Mouse (Mus musculus) mouse embryonic stem cell (cell line): Measurements from ENCODE around the gene Dmbt1.
"Not testable (repeated sequence)": the region's sequence is repeated elsewhere in the genome, so short reads cannot be mapped to it uniquely, and the experiment has no call there.

ENCODE experiments used
- in situ Hi-C, 2 experiments: fragments of 300-500 bp; cut with MboI; formaldehyde crosslinking; loops; 1 replicate in 1 of 2; 3 replicates in 1 of 2; pipeline ENCODE4 v1.14.3; 2019 to 2020; ENCODE audit warnings: low sequenced_read_pairs in 2 of 2, low pct_unique_long_range_greater_than_20kb in 1 of 2, mixed read lengths in 1 of 2; ENCODE audit not compliant: unreplicated experiment in 1 of 2

Dmbt1 gene

GRCm38 (mm10) chr7:131040760-131041159 lies 8.9 kb downstream of the Dmbt1 start:
- in situ Hi-C loops = not testable (repeated sequence)

DNA sequence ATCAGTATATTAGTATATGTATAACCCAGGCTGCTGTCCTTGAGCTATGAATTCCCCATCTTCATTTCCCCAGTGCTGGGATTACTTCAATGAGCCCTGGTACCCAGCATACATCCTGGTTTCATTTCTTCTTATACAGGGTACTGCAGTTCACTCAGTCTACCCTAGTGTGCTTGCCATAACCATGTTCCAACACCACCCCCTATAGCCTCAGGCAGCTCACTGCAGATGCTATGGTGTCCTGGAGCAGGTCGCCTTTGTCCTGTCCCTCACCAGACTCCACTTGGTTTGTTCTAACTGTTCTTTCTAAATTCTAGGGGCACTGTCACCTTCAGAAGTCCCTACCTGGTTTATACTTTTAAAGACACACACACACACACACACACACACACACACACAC lies 10.8 kb downstream of the Dmbt1 start:
- in situ Hi-C loops = no loop called here

DNA sequence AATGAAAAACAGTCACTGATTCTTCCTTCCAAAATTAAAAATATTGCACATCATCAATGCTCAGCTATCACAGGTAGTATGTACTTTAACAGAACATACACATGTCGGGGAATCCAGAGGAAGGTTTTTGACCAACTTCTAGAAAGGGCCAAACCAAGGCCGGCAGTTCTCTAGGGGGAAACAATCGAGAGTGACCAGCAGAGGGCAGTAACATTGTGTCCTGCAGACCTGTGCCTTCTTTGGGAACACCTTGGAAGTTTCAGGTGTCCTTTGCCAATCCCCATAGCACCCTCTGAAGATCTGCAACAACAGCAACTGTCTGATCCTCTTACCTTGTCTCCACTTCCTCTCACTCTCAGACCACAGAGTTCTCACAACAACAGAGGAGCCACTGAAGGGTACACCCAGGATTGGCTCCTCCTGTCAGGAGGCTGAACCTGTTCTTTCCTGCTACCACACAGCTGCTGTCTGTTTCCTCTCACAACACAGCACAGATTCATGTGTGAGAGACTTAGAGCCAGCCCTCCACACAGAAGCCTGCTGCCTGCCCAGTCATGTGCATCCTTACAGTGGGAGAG lies 13.5 kb downstream of the Dmbt1 start:
- in situ Hi-C loops = not testable (repeated sequence)

GRCm38 (mm10) chr7:131049829-131050228 lies 18.0 kb downstream of the Dmbt1 start:
- in situ Hi-C loops = loop anchor here (5.0 to 25.0 kb wide), 2 partner anchors 263 to 273 kb away; no protein-coding TSS in a partner anchor

- in situ Hi-C loops = loop anchor here (5.0 to 25.0 kb wide), 2 partner anchors 268 to 278 kb away; no protein-coding TSS in a partner anchor
Observed at GRCm38 (mm10) chr7:131054808-131055370, 23.0 kb downstream of the Dmbt1 start.

DNA sequence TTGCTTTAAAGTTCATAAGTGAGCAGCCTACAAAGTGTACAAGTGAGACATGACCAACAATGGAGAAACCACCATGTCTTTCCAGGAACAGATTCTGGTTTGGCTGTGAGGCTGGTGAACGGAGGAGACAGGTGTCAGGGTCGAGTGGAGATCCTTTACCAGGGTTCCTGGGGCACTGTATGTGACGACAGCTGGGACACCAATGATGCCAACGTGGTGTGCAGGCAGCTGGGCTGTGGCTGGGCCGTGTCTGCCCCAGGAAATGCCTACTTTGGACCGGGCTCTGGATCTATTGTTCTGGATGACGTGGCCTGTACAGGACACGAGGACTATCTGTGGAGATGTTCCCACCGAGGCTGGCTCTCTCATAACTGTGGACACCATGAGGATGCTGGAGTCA lies 26.1 kb downstream of the Dmbt1 start:
- in situ Hi-C loops = loop anchor here in 1 of 2 experiments (25.0 kb wide), 1 partner anchor 271 kb away; no protein-coding TSS in a partner anchor

DNA sequence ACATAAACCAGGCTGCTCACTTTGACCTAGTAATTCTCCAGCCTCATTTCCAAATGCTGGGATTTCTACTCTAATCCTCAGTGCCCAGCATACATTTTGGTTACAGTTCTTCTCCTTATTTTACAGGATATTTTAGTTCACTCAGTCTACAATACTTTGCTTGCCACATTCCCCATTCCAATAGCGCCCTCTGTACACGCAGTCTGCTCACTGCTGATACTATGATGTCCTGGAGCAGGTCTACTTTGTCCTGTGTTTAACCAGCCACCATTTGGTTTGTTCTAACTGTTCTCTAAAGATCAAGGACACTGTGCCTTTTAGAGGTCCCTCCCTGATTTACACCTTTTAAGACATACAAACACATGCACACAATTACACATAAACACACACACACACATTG lies 28.0 kb downstream of the Dmbt1 start:
- in situ Hi-C loops = loop anchor here in 1 of 2 experiments (25.0 kb wide), 1 partner anchor 273 kb away; no protein-coding TSS in a partner anchor

DNA sequence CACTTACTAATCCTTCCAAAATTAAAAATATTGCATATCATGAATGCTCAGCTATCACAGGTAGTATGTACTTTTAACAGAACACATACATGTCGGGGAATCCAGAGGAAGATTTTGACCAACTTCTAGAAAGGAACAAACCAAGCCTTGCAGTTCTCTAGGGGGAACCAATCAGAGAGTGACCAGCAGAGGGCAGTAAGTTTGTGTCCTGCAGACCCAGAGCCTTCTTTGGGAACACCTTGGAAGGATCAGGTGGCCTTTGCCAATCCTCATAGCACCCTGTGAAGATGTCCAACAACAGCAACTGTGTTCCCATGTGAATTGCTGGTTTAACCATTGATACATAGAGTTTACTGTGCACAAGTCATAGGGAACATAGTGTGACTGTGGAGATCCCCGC lies 30.7 kb downstream of the Dmbt1 start:
- in situ Hi-C loops = loop anchor here in 1 of 2 experiments (25.0 kb wide), 1 partner anchor 275 kb away; no protein-coding TSS in a partner anchor

GRCm38 (mm10) chr7:131068191-131068590 lies 36.3 kb downstream of the Dmbt1 start:
- in situ Hi-C loops = loop anchor here in 1 of 2 experiments (25.0 kb wide), 1 partner anchor 281 kb away; no protein-coding TSS in a partner anchor

DNA sequence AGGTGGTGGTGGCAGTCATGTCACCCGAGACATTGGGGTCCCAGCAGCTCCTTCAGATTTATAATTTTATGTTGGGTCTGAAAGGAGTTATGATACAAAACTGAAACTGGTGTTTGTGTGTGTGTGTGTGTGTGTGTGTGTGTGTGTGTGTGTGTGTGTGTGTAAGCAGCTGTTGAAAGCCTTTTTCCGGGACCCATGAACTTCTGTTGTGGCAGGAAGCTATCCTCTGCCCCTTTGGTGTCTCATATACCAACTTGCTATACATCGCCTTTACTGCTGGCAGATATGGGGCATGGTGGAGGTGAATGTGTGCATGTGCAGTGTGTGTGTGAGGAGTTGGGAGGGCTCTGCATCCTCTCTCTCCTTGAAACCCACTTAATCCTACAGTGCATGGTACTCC lies 41.6 kb downstream of the Dmbt1 start:
- in situ Hi-C loops = loop anchor here in 1 of 2 experiments (25.0 kb wide), 1 partner anchor 286 kb away; no protein-coding TSS in a partner anchor

GRCm38 (mm10) chr7:131074098-131074497 lies 42.2 kb downstream of the Dmbt1 start:
- in situ Hi-C loops = loop anchor here in 1 of 2 experiments (25.0 kb wide), 1 partner anchor 287 kb away; no protein-coding TSS in a partner anchor

DNA sequence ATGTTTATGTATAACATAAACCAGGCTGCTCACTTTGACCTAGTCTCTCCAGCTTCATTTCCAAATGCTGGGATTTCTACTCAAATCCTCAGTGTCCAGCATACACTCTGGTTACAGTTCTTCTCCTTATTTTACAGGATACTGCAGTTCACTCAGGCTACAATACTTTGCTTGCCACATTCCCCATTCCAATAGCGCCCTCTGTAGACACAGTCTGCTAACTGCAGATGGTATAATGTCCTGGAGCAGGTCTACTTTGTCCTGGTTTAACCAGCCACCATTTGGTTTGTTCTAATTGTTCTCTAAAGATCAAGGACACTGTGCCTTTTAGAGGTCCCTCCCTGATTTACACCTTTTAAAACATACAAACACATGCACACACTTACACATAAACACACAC lies 44.1 kb downstream of the Dmbt1 start:
- in situ Hi-C loops = no loop called here

DNA sequence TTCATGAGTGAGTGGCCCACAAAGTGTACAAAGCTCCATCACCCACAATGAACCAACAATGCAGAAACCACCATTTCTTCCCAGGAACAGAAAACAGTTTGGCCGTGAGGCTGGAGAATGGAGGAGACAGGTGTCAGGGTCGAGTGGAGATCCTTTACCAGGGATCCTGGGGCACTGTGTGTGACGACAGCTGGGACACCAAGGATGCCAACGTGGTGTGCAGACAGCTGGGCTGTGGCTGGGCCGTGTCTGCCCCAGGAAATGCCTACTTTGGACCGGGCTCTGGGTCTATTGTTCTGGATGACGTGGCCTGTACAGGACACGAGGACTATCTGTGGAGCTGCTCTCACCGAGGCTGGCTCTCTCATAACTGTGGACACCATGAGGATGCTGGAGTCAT lies 50.5 kb downstream of the Dmbt1 start:
- in situ Hi-C loops = not testable (repeated sequence)

DNA sequence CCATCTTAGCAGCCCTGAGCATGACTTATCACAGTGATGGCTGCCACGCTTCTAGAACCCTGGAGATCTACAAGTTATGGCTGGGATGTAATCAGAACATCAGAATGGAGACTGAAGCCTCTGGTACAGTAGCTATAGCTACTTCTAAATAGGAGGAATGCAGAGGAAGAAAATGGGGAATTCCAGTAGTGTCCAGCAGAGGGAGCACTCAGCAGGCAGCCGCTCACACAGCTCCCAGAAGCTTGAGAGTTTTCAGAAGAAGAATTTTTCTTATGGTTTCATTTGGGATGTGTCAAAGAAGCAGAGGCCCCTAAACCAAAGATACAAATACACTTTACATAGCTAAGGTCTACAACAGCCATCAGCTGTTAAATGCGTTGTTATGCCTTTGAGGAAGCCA lies 80.6 kb downstream of the Dmbt1 start:
- in situ Hi-C loops = no loop called here

- in situ Hi-C loops = no loop called here
Observed at GRCm38 (mm10) chr7:131113676-131114075, 81.8 kb downstream of the Dmbt1 start.

GRCm38 (mm10) chr7:131114434-131114833 lies 82.6 kb downstream of the Dmbt1 start:
- in situ Hi-C loops = no loop called here

DNA sequence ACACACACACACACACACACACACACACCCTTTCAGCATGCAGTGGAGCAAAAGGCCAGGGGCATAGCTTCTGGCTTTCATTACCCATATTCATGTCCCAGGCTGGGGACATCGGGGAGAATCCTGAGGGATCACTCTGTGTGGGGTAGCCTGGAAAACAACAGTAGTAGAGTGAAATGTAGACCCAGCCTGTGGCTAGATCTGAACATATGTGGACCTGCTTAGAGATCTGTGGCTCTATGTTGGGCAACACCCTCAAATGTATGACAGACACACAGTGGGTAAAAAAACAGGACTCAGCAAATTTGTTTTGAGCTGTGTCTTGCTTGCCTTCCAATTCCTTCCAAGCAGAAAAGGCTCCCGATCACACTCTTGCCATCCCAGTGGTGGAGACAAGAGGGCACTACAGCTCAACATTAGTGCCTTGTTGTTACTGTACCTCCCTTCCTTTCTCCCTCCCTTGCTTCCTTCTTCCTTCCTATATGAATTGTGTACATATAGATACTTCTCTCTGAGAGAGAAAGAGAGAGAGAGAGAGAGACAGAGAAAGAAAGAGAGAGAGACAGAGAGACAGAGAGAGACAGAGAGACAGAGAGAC lies 90.5 kb downstream of the Dmbt1 start:
- in situ Hi-C loops = no loop called here

DNA sequence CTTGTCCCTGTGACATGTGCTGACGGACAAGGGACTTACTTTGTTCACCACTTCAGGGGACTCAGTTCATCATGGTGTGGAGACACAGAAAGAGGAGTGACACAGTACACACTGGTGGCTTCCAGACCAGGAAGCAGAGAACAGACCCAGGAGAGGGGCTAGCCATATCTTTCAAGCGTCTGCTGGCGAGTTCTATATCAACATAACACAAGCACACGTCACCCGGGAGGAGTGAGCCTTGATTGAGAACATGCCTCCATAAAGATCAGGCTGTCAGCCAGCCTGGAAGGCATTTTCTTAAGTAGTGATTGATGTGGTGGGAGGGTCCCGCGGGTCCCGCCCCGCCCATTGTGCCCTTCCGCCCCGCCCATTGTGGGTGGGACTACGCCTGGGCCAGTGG lies 98.2 kb downstream of the Dmbt1 start:
- in situ Hi-C loops = no loop called here

GRCm38 (mm10) chr7:131133181-131133580 lies 101.3 kb downstream of the Dmbt1 start:
- in situ Hi-C loops = no loop called here

- in situ Hi-C loops = no loop called here
Observed at GRCm38 (mm10) chr7:131146214-131146613, 114.4 kb downstream of the Dmbt1 start, which contains the start of gene 4933402N03Rik. Gene 4933402N03Rik (minus strand): TSS chr7:131146314.
